Mouse (Mus musculus): ENCODE data around the gene Gm49396.

- TF ChIP-seq CTCF (IDR thresholded peaks at IDR 0.05) (no peak), EP300 (IDR thresholded peaks at IDR 0.05) (no peak)
Measured at GRCm38 (mm10) chr7:30544327-30544726, 18.8 kb upstream of the Gm49396 start.
